Mouse (Mus musculus): ENCODE measurements at regions not wholly inside any gene's neighbourhood (a gene's known extent, or its start where the extent isn't known, plus 50 kb on each side); places are given as distances from the start of the nearest gene placed in this dataset.
A peak's percentile ranks its signal among the peaks of the same experiment; 100 is the strongest.
"Not testable (repeated sequence)": the region's sequence is repeated elsewhere in the genome, so short reads cannot be mapped to it uniquely, and the experiment has no call there.

- peak; percentile 20 for DNase-seq (ENCODE audit: low spot score)
Measured at GRCm38 (mm10) chr9:17987606-17988005, 304.3 kb upstream of the Chordc1 start.

GRCm38 (mm10) chr9:18002557-18002956 lies 289.4 kb upstream of the Chordc1 start:
- no peak for DNase-seq (ENCODE audit: low spot score)

- DNase-seq (ENCODE audit: low spot score) = no peak
Measured at GRCm38 (mm10) chr9:18041346-18041745, 250.6 kb upstream of the Chordc1 start.

- DNase-seq (ENCODE audit: low spot score) = not testable (repeated sequence)
Measured at GRCm38 (mm10) chr9:18042636-18043035, 249.3 kb upstream of the Chordc1 start.

- no peak for DNase-seq (ENCODE audit: low spot score)
Measured at GRCm38 (mm10) chr9:18076942-18077341, 215.0 kb upstream of the Chordc1 start.

GRCm38 (mm10) chr9:18078446-18078845 lies 213.5 kb upstream of the Chordc1 start:
- DNase-seq (ENCODE audit: low spot score) = not testable (repeated sequence)

- not testable (repeated sequence) for DNase-seq (ENCODE audit: low spot score)
Measured at GRCm38 (mm10) chr9:18079120-18079519, 212.8 kb upstream of the Chordc1 start.

Measured in yolk sac, embryonic 10.5 days (tissue).